Mouse (Mus musculus): ENCODE results near the gene Zup1.
"Not testable (repeated sequence)": the region's sequence is repeated elsewhere in the genome, so short reads cannot be mapped to it uniquely, and the experiment has no call there.

Gene Zup1

GRCm38 (mm10) chr10:33950803-33951583 is at the start of gene Zup1:
Gene Zup1, minus strand, starts transcription at chr10:33951269.
- in situ Hi-C loops (cut with MboI; ENCODE audit: low sequenced_read_pairs): no loop called here

- in situ Hi-C loops (cut with MboI; ENCODE audit: low sequenced_read_pairs): no loop called here
Measured at GRCm38 (mm10) chr10:33998397-33998796, 47.3 kb upstream of the Zup1 start.

- in situ Hi-C loops (cut with MboI; ENCODE audit: low sequenced_read_pairs): not testable (repeated sequence)
Measured at GRCm38 (mm10) chr10:33996686-33997085, 45.6 kb upstream of the Zup1 start.

GRCm38 (mm10) chr10:33986771-33987170 is 35.7 kb upstream of the Zup1 start:
- in situ Hi-C loops (cut with MboI; ENCODE audit: low sequenced_read_pairs): no loop called here

GRCm38 (mm10) chr10:33974781-33975494 is 23.9 kb upstream of the Zup1 start:
- in situ Hi-C loops (cut with MboI; ENCODE audit: low sequenced_read_pairs): no loop called here

- in situ Hi-C loops (cut with MboI; ENCODE audit: low sequenced_read_pairs): no loop called here
Measured at GRCm38 (mm10) chr10:33952509-33952908, 1.4 kb upstream of the Zup1 start.

- in situ Hi-C loops (cut with MboI; ENCODE audit: low sequenced_read_pairs): no loop called here
Measured at GRCm38 (mm10) chr10:33946336-33946735, 4.7 kb downstream of the Zup1 start.

- in situ Hi-C loops (cut with MboI; ENCODE audit: low sequenced_read_pairs): no loop called here
Measured at GRCm38 (mm10) chr10:33945390-33945789, 5.7 kb downstream of the Zup1 start.

GRCm38 (mm10) chr10:33940702-33941101 is 10.4 kb downstream of the Zup1 start:
- in situ Hi-C loops (cut with MboI; ENCODE audit: low sequenced_read_pairs): no loop called here

- in situ Hi-C loops (cut with MboI; ENCODE audit: low sequenced_read_pairs): no loop called here
Measured at GRCm38 (mm10) chr10:33905489-33905888, 45.6 kb downstream of the Zup1 start.

- in situ Hi-C loops (cut with MboI; ENCODE audit: low sequenced_read_pairs): no loop called here
Measured at GRCm38 (mm10) chr10:33904530-33905481, 46.3 kb downstream of the Zup1 start, which contains the start of gene Rsph4a. Gene Rsph4a, plus strand, starts transcription at chr10:33905111.

GRCm38 (mm10) chr10:33901520-33901919 is 49.5 kb downstream of the Zup1 start:
- in situ Hi-C loops (cut with MboI; ENCODE audit: low sequenced_read_pairs): not testable (repeated sequence)

- in situ Hi-C loops (cut with MboI; ENCODE audit: low sequenced_read_pairs): not testable (repeated sequence)
Measured at GRCm38 (mm10) chr10:33882411-33882810, 68.7 kb downstream of the Zup1 start.

- in situ Hi-C loops (cut with MboI; ENCODE audit: low sequenced_read_pairs): no loop called here
Measured at GRCm38 (mm10) chr10:33872672-33873398, 78.2 kb downstream of the Zup1 start.

- in situ Hi-C loops (cut with MboI; ENCODE audit: low sequenced_read_pairs): no loop called here
Measured at GRCm38 (mm10) chr10:33870441-33870840, 80.6 kb downstream of the Zup1 start.
